Mouse (Mus musculus) forebrain, embryonic 15.5 days (tissue): ENCODE measurements around the gene Lin52. TPM values are rescaled to one million over a fixed set of nuclear protein-coding genes. Genes with fewer than 3 reads are reported as not detected.
A peak's percentile ranks its signal among the peaks of the same experiment; 100 is the strongest.
"Not testable (repeated sequence)": the region's sequence is repeated elsewhere in the genome, so short reads cannot be mapped to it uniquely, and the experiment has no call there.

Experiments
- ATAC-seq: fragments of 200-750 bp; cut with Nextera tagmentation; replicated peaks from 2 replicates; pipeline ENCODE4 v1.8.0; 2017; ENCODE audit warnings: mild to moderate bottlenecking, moderate TSS enrichment, moderate library complexity
- H3K27ac ChIP-seq: fragments of 300-500 bp; sonication (generic); replicated peaks from 2 replicates; pipeline ENCODE4 v1.5.1; 2015; ENCODE audit warnings: mild to moderate bottlenecking, inconsistent platforms
- H3K27me3 ChIP-seq: fragments of 300-500 bp; sonication (generic); 2 replicates; pipeline ENCODE4 v1.6.1; 2015; ENCODE audit warnings: inconsistent platforms
- H3K36me3 ChIP-seq: fragments of 300-500 bp; sonication (generic); 2 replicates; pipeline ENCODE4 v1.6.1; 2015; ENCODE audit warnings: mild to moderate bottlenecking, inconsistent platforms
- H3K4me1 ChIP-seq: fragments of 300-500 bp; sonication (generic); 2 replicates; pipeline ENCODE4 v1.6.1; 2015; ENCODE audit warnings: inconsistent platforms
- H3K4me2 ChIP-seq: fragments of 300-500 bp; sonication (generic); replicated peaks from 2 replicates; pipeline ENCODE4 v1.6.1; 2015; ENCODE audit warnings: mild to moderate bottlenecking, inconsistent platforms
- H3K4me3 ChIP-seq: fragments of 300-500 bp; sonication (generic); 2 replicates; pipeline ENCODE4 v1.5.1; 2015; ENCODE audit warnings: mild to moderate bottlenecking, inconsistent platforms
- H3K9ac ChIP-seq: fragments of 300-500 bp; sonication (generic); replicated peaks from 2 replicates; pipeline ENCODE4 v1.6.1; 2015; ENCODE audit warnings: mild to moderate bottlenecking, inconsistent platforms
- H3K9me3 ChIP-seq: fragments of 300-500 bp; sonication (generic); 2 replicates; pipeline ENCODE4 v1.6.1; 2016; ENCODE audit warnings: inconsistent platforms
- WGBS: fragments of 180-500 bp; shearing (Covaris S2); methylation state at CpG from one replicate; pipeline ENCODE4 v1.1.7; 2015; ENCODE audit warnings: mixed read lengths; 5-methylcytosine and 5-hydroxymethylcytosine counted together
- polyA plus RNA-seq: library from polyadenylated mRNA; unstranded; fragments of >200 nt; fragmentation: Nextera tagmentation; extraction: Ambion mirVana; gene quantifications from 2 replicates; pipeline ENCODE4 v1.2.1, GENCODE M21; 2015

The Lin52 gene
- polyA plus RNA-seq, 1 experiment from 2014 or later = 39.3 TPM

- Histone ChIP-seq H3K4me2 (no peak overlapping the region), H3K27ac (no peak overlapping the region), H3K9me3 (no peaks in the 10 kb centered on the region), H3K36me3 (no peaks in the 10 kb centered on the region), H3K4me3 (no peak overlapping the region), H3K4me1 (peaks cover 18% of the 10 kb centered on the region; the same call in 1 of the 2 replicates), H3K9ac (no peak overlapping the region), H3K27me3 (no peaks in the 10 kb centered on the region)
- ATAC-seq = no peak
- WGBS = 45% methylated on average over 11 of the region's 11 CpGs
Observed at GRCm38 (mm10) chr12:84524147-84525050, 73.2 kb downstream of the Lin52 start.

- Histone ChIP-seq H3K9ac (no peak overlapping the region), H3K27ac (peak overlapping the region; percentile 18; the same call in 1 of the 2 replicates), H3K27me3 (no peaks in the 10 kb centered on the region), H3K4me3 (no peak overlapping the region), H3K9me3 (no peaks in the 10 kb centered on the region), H3K4me2 (no peak overlapping the region), H3K36me3 (no peaks in the 10 kb centered on the region), H3K4me1 (peaks cover 18% of the 10 kb centered on the region; the same call in 1 of the 2 replicates)
- 0 out of 2 replicates have a peak, but pooled peaks have one; percentile 19 for ATAC-seq
- WGBS = 86% methylated on average over 12 of the region's 12 CpGs
Observed at GRCm38 (mm10) chr12:84525422-84525821, 74.2 kb downstream of the Lin52 start.

- H3K9me3 ChIP-seq = no peaks in the 10 kb centered on the region
- 87% methylated on average over 5 of the region's 5 CpGs for WGBS
- H3K4me3 ChIP-seq = no peak overlapping the region
- peaks cover 30% of the 10 kb centered on the region for H3K4me1 ChIP-seq
- no peaks in the 10 kb centered on the region for H3K27me3 ChIP-seq
- ATAC-seq = no peak
- no peaks in the 10 kb centered on the region for H3K36me3 ChIP-seq
- H3K27ac ChIP-seq = no peak overlapping the region
- H3K4me2 ChIP-seq = no peak overlapping the region
- no peak overlapping the region for H3K9ac ChIP-seq
Observed at GRCm38 (mm10) chr12:84530426-84530825, 79.2 kb downstream of the Lin52 start.

- ATAC-seq = peak; percentile 93
Observed at GRCm38 (mm10) chr12:84531906-84532829, 80.9 kb downstream of the Lin52 start.

GRCm38 (mm10) chr12:84532830-84533199 is 81.6 kb downstream of the Lin52 start:
- Histone ChIP-seq H3K4me2 (no peak overlapping the region), H3K9me3 (no peaks in the 10 kb centered on the region), H3K36me3 (no peaks in the 10 kb centered on the region), H3K27ac (peak overlapping the region; percentile 81), H3K4me1 (peaks cover 27% of the 10 kb centered on the region), H3K4me3 (no peak overlapping the region), H3K27me3 (no peaks in the 10 kb centered on the region), H3K9ac (no peak overlapping the region)
- 29% methylated on average over 8 of the region's 8 CpGs for WGBS
- ATAC-seq = no peak

More at GRCm38 (mm10) chr12:84531906-84532829, 80.9 kb downstream of the Lin52 start:
- Histone ChIP-seq H3K36me3 (no peaks in the 10 kb centered on the region), H3K27me3 (no peaks in the 10 kb centered on the region), H3K4me1 (peaks cover 27% of the 10 kb centered on the region), H3K27ac (peak overlapping the region; percentile 81), H3K9ac (no peak overlapping the region), H3K9me3 (no peaks in the 10 kb centered on the region), H3K4me3 (no peak overlapping the region), H3K4me2 (no peak overlapping the region)
- WGBS = 9% methylated on average over 13 of the region's 13 CpGs

- no peak overlapping the region for H3K9ac ChIP-seq
- H3K4me1 ChIP-seq = peaks cover 27% of the 10 kb centered on the region
- H3K27me3 ChIP-seq = no peaks in the 10 kb centered on the region
- H3K27ac ChIP-seq = 0 out of 2 replicates have a peak overlapping the region, but pooled peaks have one; percentile 81
- H3K4me2 ChIP-seq = no peak overlapping the region
- H3K9me3 ChIP-seq = no peaks in the 10 kb centered on the region
- 57% methylated on average over 7 of the region's 7 CpGs for WGBS
- no peaks in the 10 kb centered on the region for H3K36me3 ChIP-seq
- ATAC-seq = no peak
- H3K4me3 ChIP-seq = no peak overlapping the region
Observed at GRCm38 (mm10) chr12:84533706-84534486, 82.7 kb downstream of the Lin52 start.

- not testable (repeated sequence) for H3K36me3 ChIP-seq, H3K4me2 ChIP-seq, ATAC-seq, H3K4me3 ChIP-seq, H3K9me3 ChIP-seq, H3K9ac ChIP-seq, H3K27me3 ChIP-seq, H3K27ac ChIP-seq
- 90% methylated on average over 3 of the region's 3 CpGs for WGBS
- peaks cover 11% of the 10 kb centered on the region for H3K4me1 ChIP-seq
Observed at GRCm38 (mm10) chr12:84539537-84539936, 88.3 kb downstream of the Lin52 start.

GRCm38 (mm10) chr12:84541391-84541958 is 90.3 kb downstream of the Lin52 start:
- Histone ChIP-seq H3K4me3 (no peak overlapping the region), H3K4me1 (peaks cover 11% of the 10 kb centered on the region), H3K9me3 (no peaks in the 10 kb centered on the region), H3K27ac (no peak overlapping the region), H3K9ac (no peak overlapping the region), H3K36me3 (no peaks in the 10 kb centered on the region), H3K4me2 (no peak overlapping the region), H3K27me3 (no peaks in the 10 kb centered on the region)
- WGBS = 20% methylated on average over 11 of the region's 11 CpGs
- ATAC-seq = 0 out of 2 replicates have a peak, but pooled peaks have one; percentile 38

- H3K9me3 ChIP-seq = no peaks in the 10 kb centered on the region
- H3K36me3 ChIP-seq = no peaks in the 10 kb centered on the region
- H3K4me3 ChIP-seq = no peak overlapping the region
- peak; percentile 85 for ATAC-seq
- no peak overlapping the region for H3K9ac ChIP-seq
- no peak overlapping the region for H3K4me2 ChIP-seq
- H3K27me3 ChIP-seq = no peaks in the 10 kb centered on the region
- 3% methylated on average over 12 of the region's 12 CpGs for WGBS
- peaks cover 16% of the 10 kb centered on the region for H3K4me1 ChIP-seq
- H3K27ac ChIP-seq = no peak overlapping the region
Observed at GRCm38 (mm10) chr12:84546028-84546427, 94.8 kb downstream of the Lin52 start.

- H3K4me1 ChIP-seq = peaks cover 12% of the 10 kb centered on the region
- 42% methylated on average over 2 of the region's 2 CpGs for WGBS
- no peak overlapping the region for H3K4me3 ChIP-seq
- H3K4me2 ChIP-seq = no peak overlapping the region
- no peak overlapping the region for H3K27ac ChIP-seq
- peak; percentile 43; the same call in 1 of the 2 replicates for ATAC-seq
- no peaks in the 10 kb centered on the region for H3K9me3 ChIP-seq
- no peaks in the 10 kb centered on the region for H3K36me3 ChIP-seq
- no peaks in the 10 kb centered on the region for H3K27me3 ChIP-seq
- H3K9ac ChIP-seq = no peak overlapping the region
Observed at GRCm38 (mm10) chr12:84546577-84547085, 95.4 kb downstream of the Lin52 start.

GRCm38 (mm10) chr12:84548251-84548650 is 97.0 kb downstream of the Lin52 start:
- Histone ChIP-seq H3K9me3 (no peaks in the 10 kb centered on the region), H3K27ac (no peak overlapping the region), H3K4me1 (peaks cover 5% of the 10 kb centered on the region; the same call in 1 of the 2 replicates), H3K36me3 (no peaks in the 10 kb centered on the region), H3K9ac (no peak overlapping the region), H3K4me3 (no peak overlapping the region), H3K27me3 (no peaks in the 10 kb centered on the region), H3K4me2 (no peak overlapping the region)
- no peak for ATAC-seq
- WGBS = 21% methylated on average over 8 of the region's 8 CpGs
